Mouse (Mus musculus): ENCODE measurements around the gene Lmx1b.

DNA sequence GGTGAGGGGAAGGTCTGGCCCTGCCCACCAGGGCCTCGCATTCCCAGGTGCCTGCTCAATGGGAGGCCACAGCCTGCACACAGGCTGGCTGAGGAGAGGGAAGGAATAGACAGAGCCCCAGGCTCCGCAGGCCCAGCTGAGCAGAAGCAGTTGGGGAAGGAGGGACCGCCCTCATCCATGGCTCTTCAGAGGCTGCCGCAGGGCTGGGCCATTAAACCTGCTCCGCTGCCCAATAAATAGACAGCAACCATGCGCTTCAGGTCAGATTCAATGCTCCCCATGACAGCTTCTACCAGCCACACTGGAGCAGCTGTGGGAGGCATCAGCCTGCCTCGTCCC, 45.3 kb downstream of the Lmx1b start:
- TF ChIP-seq POLR2A (IDR thresholded peaks at IDR 0.05; ENCODE audit: borderline replicate concordance, low read depth, low read length) (no peak), CTCF (IDR thresholded peaks at IDR 0.05; ENCODE audit: low read depth, low read length) (no peak)

Data from bone marrow macrophage, adult 2 months (primary cell).